Mouse (Mus musculus) MEL (cell line): ENCODE data around the gene Mroh7. TPM values are rescaled to one million over a fixed set of nuclear protein-coding genes. Genes with fewer than 3 reads are reported as not detected.

Experiments
- DNase-seq: peaks from one replicate; pipeline ENCODE4 v3.0.0; 2011; ENCODE audit warnings: low read depth, low spot score
- H3K27ac ChIP-seq: 2 replicates; pipeline ENCODE4 v1.5.1; 2012; ENCODE audit warnings: low read depth, mild to moderate bottlenecking, control low read depth, low read length, moderate library complexity; ENCODE audit not compliant: control insufficient read depth
- H3K27me3 ChIP-seq, 2 experiments: fragments of 150-350 bp in 1 of 2; sonication (generic) in 1 of 2; 2 replicates each; pipeline ENCODE4 v1.6.1; 2012; ENCODE audit warnings: low read length in 2 of 2, mild to moderate bottlenecking in 2 of 2, improper control_type of control experiment in 1 of 2, moderate library complexity in 1 of 2; ENCODE audit not compliant: insufficient read depth in 2 of 2, control insufficient read depth in 1 of 2
- H3K36me3 ChIP-seq, 2 experiments: 2 replicates each; pipeline ENCODE4 v1.6.1; 2012 to 2014; ENCODE audit warnings: low read length in 2 of 2, improper control_type of control experiment in 1 of 2, inconsistent platforms in 1 of 2, mild to moderate bottlenecking in 1 of 2; ENCODE audit not compliant: insufficient read depth in 2 of 2, control insufficient read depth in 1 of 2
- H3K4me1 ChIP-seq, 2 experiments: fragments of 150-350 bp in 1 of 2; sonication (generic) in 1 of 2; 2 replicates each; pipeline ENCODE4 v1.6.1; 2012; ENCODE audit warnings: low read length in 2 of 2, improper control_type of control experiment in 1 of 2, mild to moderate bottlenecking in 1 of 2; ENCODE audit not compliant: insufficient read depth in 2 of 2, control insufficient read depth in 1 of 2
- H3K4me3 ChIP-seq, 2 experiments: fragments of 150-350 bp in 1 of 2; sonication (generic) in 1 of 2; 2 replicates each; pipeline ENCODE4 v1.5.1; 2012; ENCODE audit warnings: low read depth in 2 of 2, low read length in 2 of 2, mild to moderate bottlenecking in 2 of 2, moderate library complexity in 2 of 2, control low read depth in 1 of 2, improper control_type of control experiment in 1 of 2; ENCODE audit not compliant: control insufficient read depth in 1 of 2, insufficient read depth in 1 of 2
- H3K79me2 ChIP-seq: 2 replicates; pipeline ENCODE4 v1.6.1; 2012; ENCODE audit warnings: mild to moderate bottlenecking, low read length, moderate library complexity; ENCODE audit not compliant: control insufficient read depth, poor library complexity, insufficient read depth
- H3K9ac ChIP-seq: 2 replicates; pipeline ENCODE4 v1.6.1; 2012; ENCODE audit warnings: low read depth, mild to moderate bottlenecking, control low read depth, low read length, moderate library complexity; ENCODE audit not compliant: control insufficient read depth, poor library complexity, severe bottlenecking
- H3K9me3 ChIP-seq: fragments of 150-350 bp; sonication (generic); replicated peaks from 2 replicates; pipeline ENCODE4 v1.6.1; 2012; ENCODE audit warnings: mild to moderate bottlenecking, low read length, improper control_type of control experiment, moderate library complexity; ENCODE audit not compliant: insufficient read depth
- BHLHE40 ChIP-seq: IDR thresholded peaks from 2 replicates; pipeline ENCODE4 v1.6.1; 2012; ENCODE audit warnings: low read depth, mild to moderate bottlenecking, inconsistent platforms, low read length, improper control_type of control experiment, borderline replicate concordance
- CHD1 ChIP-seq: IDR thresholded peaks from 2 replicates; pipeline ENCODE4 v1.6.1; 2012; ENCODE audit warnings: low read depth, mild to moderate bottlenecking, inconsistent platforms, low read length, improper control_type of control experiment
- CHD2 ChIP-seq: IDR thresholded peaks from 2 replicates; pipeline ENCODE4 v1.6.1; 2011; ENCODE audit warnings: low read length, improper control_type of control experiment
- CTCF ChIP-seq, 3 experiments: IDR thresholded peaks in 2 of 3; conservative IDR thresholded peaks in 1 of 3; 2 replicates each; pipeline ENCODE4 v1.5.1; 2011 to 2012; ENCODE audit warnings: low read length in 3 of 3, low read depth in 2 of 3, mild to moderate bottlenecking in 2 of 3, improper control_type of control experiment in 1 of 3, inconsistent platforms in 1 of 3, mixed read lengths in 1 of 3, moderate library complexity in 1 of 3; ENCODE audit not compliant: control insufficient read depth in 1 of 3, insufficient read depth in 1 of 3, poor library complexity in 1 of 3, severe bottlenecking in 1 of 3
- E2F4 ChIP-seq: IDR thresholded peaks from 2 replicates; pipeline ENCODE4 v1.6.1; 2011; ENCODE audit warnings: low read depth, low read length, improper control_type of control experiment, borderline replicate concordance
- ELF1 ChIP-seq: IDR thresholded peaks from 2 replicates; pipeline ENCODE4 v1.6.1; 2014; ENCODE audit warnings: low read depth, mild to moderate bottlenecking, inconsistent platforms, low read length, improper control_type of control experiment, moderate library complexity
- EP300 ChIP-seq, 2 experiments: IDR thresholded peaks; 2 replicates each; pipeline ENCODE4 v1.6.1; 2011; ENCODE audit warnings: improper control_type of control experiment in 2 of 2, low read length in 2 of 2, low read depth in 1 of 2, mild to moderate bottlenecking in 1 of 2
- ETS1 ChIP-seq: IDR thresholded peaks from 2 replicates; pipeline ENCODE4 v1.6.1; 2012; ENCODE audit warnings: low read depth, mild to moderate bottlenecking, inconsistent platforms, low read length, improper control_type of control experiment, moderate library complexity
- GABPA ChIP-seq: IDR thresholded peaks from 2 replicates; pipeline ENCODE4 v1.6.1; 2012; ENCODE audit warnings: low read depth, mild to moderate bottlenecking, inconsistent platforms, low read length, improper control_type of control experiment, moderate library complexity
- GATA1 ChIP-seq: IDR thresholded peaks from 2 replicates; pipeline ENCODE4 v1.6.1; 2011; ENCODE audit warnings: low read depth, low read length, improper control_type of control experiment
- HCFC1 ChIP-seq: IDR thresholded peaks from 2 replicates; pipeline ENCODE4 v1.6.1; 2012; ENCODE audit warnings: low read depth, mild to moderate bottlenecking, inconsistent platforms, low read length, improper control_type of control experiment, moderate library complexity
- JUND ChIP-seq: IDR thresholded peaks from 2 replicates; pipeline ENCODE4 v1.6.1; 2011; ENCODE audit warnings: low read depth, mild to moderate bottlenecking, improper control_type of control experiment, low read length
- KAT2A ChIP-seq: conservative IDR thresholded peaks from 2 replicates; pipeline ENCODE4 v1.6.1; 2012; ENCODE audit warnings: low read depth, low read length, improper control_type of control experiment, inconsistent platforms
- MAFK ChIP-seq: IDR thresholded peaks from 2 replicates; pipeline ENCODE4 v1.6.1; 2011; ENCODE audit warnings: low read depth, mild to moderate bottlenecking, low read length, improper control_type of control experiment, borderline replicate concordance
- MAX ChIP-seq: IDR thresholded peaks from 2 replicates; pipeline ENCODE4 v1.6.1; 2011; ENCODE audit warnings: low read length, improper control_type of control experiment
- MAZ ChIP-seq: IDR thresholded peaks from 2 replicates; pipeline ENCODE4 v1.6.1; 2012; ENCODE audit warnings: low read depth, mild to moderate bottlenecking, inconsistent platforms, low read length, improper control_type of control experiment
- MEF2A ChIP-seq: IDR thresholded peaks from 2 replicates; pipeline ENCODE4 v1.6.1; 2014; ENCODE audit warnings: low read depth, mild to moderate bottlenecking, inconsistent platforms, low read length, improper control_type of control experiment; ENCODE audit not compliant: poor library complexity, insufficient replicate concordance, severe bottlenecking; ENCODE audit errors: extremely low read depth
- MXI1 ChIP-seq: IDR thresholded peaks from 2 replicates; pipeline ENCODE4 v1.6.1; 2011; ENCODE audit warnings: mild to moderate bottlenecking, low read depth, low read length, improper control_type of control experiment
- MYB ChIP-seq: IDR thresholded peaks from 2 replicates; pipeline ENCODE4 v1.6.1; 2011; ENCODE audit warnings: mild to moderate bottlenecking, low read depth, low read length, improper control_type of control experiment
- MYC ChIP-seq: IDR thresholded peaks from 2 replicates; pipeline ENCODE4 v1.6.1; 2011; ENCODE audit warnings: low read depth, mild to moderate bottlenecking, low read length, improper control_type of control experiment, moderate library complexity
- NELFE ChIP-seq: IDR thresholded peaks from 2 replicates; pipeline ENCODE4 v1.6.1; 2011; ENCODE audit warnings: low read depth, low read length, improper control_type of control experiment
- NRF1 ChIP-seq: IDR thresholded peaks from 2 replicates; pipeline ENCODE4 v1.6.1; 2014; ENCODE audit warnings: low read depth, mild to moderate bottlenecking, inconsistent platforms, low read length, improper control_type of control experiment, moderate library complexity; ENCODE audit not compliant: poor library complexity, insufficient read depth, severe bottlenecking
- POLR2A ChIP-seq, 2 experiments: IDR thresholded peaks; 2 replicates each; pipeline ENCODE4 v1.6.1; 2011 to 2012; ENCODE audit warnings: low read length in 2 of 2, mild to moderate bottlenecking in 2 of 2, control low read depth in 1 of 2, improper control_type of control experiment in 1 of 2, low read depth in 1 of 2, moderate library complexity in 1 of 2; ENCODE audit not compliant: control insufficient read depth in 1 of 2, insufficient read depth in 1 of 2, poor library complexity in 1 of 2
- POLR2AphosphoS2 ChIP-seq: IDR thresholded peaks from 2 replicates; pipeline ENCODE4 v1.6.1; 2011; ENCODE audit warnings: low read length, improper control_type of control experiment
- POLR2AphosphoS5 ChIP-seq: IDR thresholded peaks from 2 replicates; pipeline ENCODE4 v1.6.1; 2012; ENCODE audit warnings: low read depth, borderline replicate concordance, mild to moderate bottlenecking, inconsistent platforms, low read length, moderate library complexity, mixed read lengths
- RAD21 ChIP-seq: IDR thresholded peaks from 2 replicates; pipeline ENCODE4 v1.6.1; 2011; ENCODE audit warnings: mild to moderate bottlenecking, low read depth, low read length, improper control_type of control experiment
- RCOR1 ChIP-seq: IDR thresholded peaks from 2 replicates; pipeline ENCODE4 v1.6.1; 2012; ENCODE audit warnings: low read depth, mild to moderate bottlenecking, inconsistent platforms, low read length, improper control_type of control experiment
- SIN3A ChIP-seq: IDR thresholded peaks from 2 replicates; pipeline ENCODE4 v1.6.1; 2012; ENCODE audit warnings: low read length, improper control_type of control experiment, inconsistent platforms
- SMC3 ChIP-seq: IDR thresholded peaks from 2 replicates; pipeline ENCODE4 v1.6.1; 2011; ENCODE audit warnings: low read depth, low read length, improper control_type of control experiment
- TAL1 ChIP-seq: IDR thresholded peaks from 2 replicates; pipeline ENCODE4 v1.6.1; 2012; ENCODE audit warnings: mild to moderate bottlenecking, inconsistent platforms, low read length, moderate library complexity, mixed read lengths
- TCF12 ChIP-seq: IDR thresholded peaks from 2 replicates; pipeline ENCODE4 v1.6.1; 2014; ENCODE audit warnings: low read depth, mild to moderate bottlenecking, inconsistent platforms, low read length, improper control_type of control experiment, moderate library complexity
- UBTF ChIP-seq: IDR thresholded peaks from 2 replicates; pipeline ENCODE4 v1.6.1; 2012; ENCODE audit warnings: low read depth, mild to moderate bottlenecking, inconsistent platforms, low read length, improper control_type of control experiment, moderate library complexity, borderline replicate concordance; ENCODE audit not compliant: insufficient read depth
- USF1 ChIP-seq: IDR thresholded peaks from 2 replicates; pipeline ENCODE4 v1.6.1; 2014; ENCODE audit warnings: low read depth, mild to moderate bottlenecking, inconsistent platforms, low read length, improper control_type of control experiment, moderate library complexity
- USF2 ChIP-seq, 2 experiments: IDR thresholded peaks; 2 replicates each; pipeline ENCODE4 v1.6.1; 2011 to 2012; ENCODE audit warnings: improper control_type of control experiment in 2 of 2, low read length in 2 of 2, borderline replicate concordance in 1 of 2, inconsistent platforms in 1 of 2, low read depth in 1 of 2, mild to moderate bottlenecking in 1 of 2; ENCODE audit not compliant: insufficient read depth in 1 of 2
- ZC3H11A ChIP-seq: IDR thresholded peaks from 2 replicates; pipeline ENCODE4 v1.6.1; 2012; ENCODE audit warnings: low read depth, mild to moderate bottlenecking, inconsistent platforms, low read length, improper control_type of control experiment
- ZKSCAN1 ChIP-seq: IDR thresholded peaks from 2 replicates; pipeline ENCODE4 v1.6.1; 2012; ENCODE audit warnings: low read depth, mild to moderate bottlenecking, inconsistent platforms, low read length, improper control_type of control experiment, moderate library complexity
- ZMIZ1 ChIP-seq: IDR thresholded peaks from 2 replicates; pipeline ENCODE4 v1.6.1; 2012; ENCODE audit warnings: low read depth, mild to moderate bottlenecking, inconsistent platforms, low read length, improper control_type of control experiment, moderate library complexity
- ZNF384 ChIP-seq: IDR thresholded peaks from 2 replicates; pipeline ENCODE4 v1.6.1; 2012; ENCODE audit warnings: low read depth, mild to moderate bottlenecking, inconsistent platforms, low read length, improper control_type of control experiment
- polyA plus RNA-seq, 2 experiments: library from polyadenylated mRNA; stranded (reverse) in 1 of 2; unstranded in 1 of 2; fragments of >175 nt in 1 of 2; fragments of >200 nt in 1 of 2; gene quantifications; 2 replicates each; pipeline versions ENCODE4 v1.2.1 to v1.2.4; 2012; ENCODE audit warnings: low replicate concordance in 2 of 2, low read depth in 1 of 2; ENCODE audit not compliant: insufficient read length in 2 of 2, insufficient read depth in 1 of 2, missing spikeins in 1 of 2
- total RNA-seq: library from RNA; depleted of rRNA; stranded (reverse); fragments of 300-350 nt; gene quantifications from 2 replicates; pipeline ENCODE4 v1.2.3, GENCODE M21; 2012

The Mroh7 gene
- total and polyA plus RNA-seq, 3 experiments: 0.03 TPM; not detected in 2

- 0 out of 2 replicates have a peak overlapping the region, but pooled peaks have one; percentile 1 for H3K27ac ChIP-seq
- no peaks in the 10 kb centered on the region for H3K9me3 ChIP-seq
- peaks cover 2% of the 10 kb centered on the region for H3K79me2 ChIP-seq
- H3K4me1 ChIP-seq: peaks cover 11 to 17% of the 10 kb centered on the region in 2 experiments; a peak in 3 of 4 replicates
- H3K27me3 ChIP-seq: no peaks in the 10 kb centered on the region
- peak overlapping the region; percentile 0; the same call in 1 of the 2 replicates for H3K9ac ChIP-seq
- H3K36me3 ChIP-seq: peaks cover 0 to 16% of the 10 kb centered on the region in 2 experiments; a peak in 1 of 4 replicates
- H3K4me3 ChIP-seq: peak overlapping the region in 1 of 2 experiments; percentile 77; a peak in 2 of 4 replicates
- peak; percentile 44 for DNase-seq
- no peak for TF ChIP-seq BHLHE40
- no peak for TF ChIP-seq USF2 (IDR thresholded peaks at IDR 0.05; ENCODE audit: borderline replicate concordance in 1 of 2, insufficient read depth in 1 of 2, low read depth in 1 of 2, low read length in 2 of 2)
- TF ChIP-seq POLR2AphosphoS2: no peak
- no peak for TF ChIP-seq MAX
- TF ChIP-seq MYB: no peak; the same call in 1 of the 2 replicates
- no peak for TF ChIP-seq JUND
- TF ChIP-seq MAZ: no peak
- no peak for TF ChIP-seq NELFE
- TF ChIP-seq HCFC1: no peak
- TF ChIP-seq GABPA: no peak
- TF ChIP-seq POLR2AphosphoS5: no peak
- no peak for TF ChIP-seq CHD2
- no peak for TF ChIP-seq TCF12
- no peak for TF ChIP-seq SMC3
- no peak for TF ChIP-seq SIN3A
- peak; percentile 59; the same call in 1 of the 2 replicates for TF ChIP-seq NRF1
- no peak for TF ChIP-seq MAFK
- no peak for TF ChIP-seq CTCF (IDR thresholded peaks at IDR 0.05 in 2 of 3, conservative IDR thresholded peaks at IDR 0.05 in 1 of 3; ENCODE audit: control insufficient read depth in 1 of 3, insufficient read depth in 1 of 3, low read depth in 2 of 3, low read length in 3 of 3, poor library complexity in 1 of 3, severe bottlenecking in 1 of 3)
- no peak for TF ChIP-seq ZMIZ1
- TF ChIP-seq ZC3H11A: no peak
- no peak for TF ChIP-seq TAL1
- TF ChIP-seq MEF2A: no peak
- no peak for TF ChIP-seq UBTF
- peak; percentile 18; the same call in 1 of the 2 replicates for TF ChIP-seq ETS1
- TF ChIP-seq ELF1: no peak
- TF ChIP-seq KAT2A: no peak
- TF ChIP-seq MYC: no peak
- TF ChIP-seq E2F4: no peak
- TF ChIP-seq GATA1: peak; percentile 55; the same call in 1 of the 2 replicates
- TF ChIP-seq USF1: no peak
- TF ChIP-seq RCOR1: no peak
- no peak for TF ChIP-seq POLR2A (IDR thresholded peaks at IDR 0.05; ENCODE audit: control insufficient read depth in 1 of 2, insufficient read depth in 1 of 2, low read depth in 1 of 2, low read length in 2 of 2, poor library complexity in 1 of 2)
- TF ChIP-seq RAD21: no peak
- peak in 1 of 2 experiments; percentile 24; a peak in 2 of 4 replicates for TF ChIP-seq EP300 (IDR thresholded peaks at IDR 0.05; ENCODE audit: low read depth in 1 of 2, low read length in 2 of 2)
- no peak for TF ChIP-seq MXI1
- TF ChIP-seq CHD1: no peak
- no peak for TF ChIP-seq ZKSCAN1
- TF ChIP-seq ZNF384: no peak
Observed at GRCm38 (mm10) chr4:106652546-106652945, 78.2 kb downstream of the Mroh7 start.
